Mouse (Mus musculus): Measurements from ENCODE around the gene Olfr432. TPM values are rescaled to one million over a fixed set of nuclear protein-coding genes. Genes with fewer than 3 reads are reported as not detected.

Gene Olfr432
- total RNA-seq, 2 experiments from 2014 or later = not detected

Other genes starting within 250 kb of the Olfr432 start
- gene Ifi211, start 136.2 kb upstream of the Olfr432 start, total RNA-seq (2021) = not detected
- 10 to 100 TPM; 20.4 to 21.3 TPM for gene Mndal, start 106.7 kb upstream of the Olfr432 start, total RNA-seq (2021)
- gene Ifi203, start 106.5 kb upstream of the Olfr432 start, total RNA-seq (2021) = 1 to 10 TPM; 7.1 to 9.3 TPM
- gene Ifi202b, start 66.5 kb upstream of the Olfr432 start, total RNA-seq (2021) = not detected
- gene Ifi205, start 17.4 kb upstream of the Olfr432 start, total RNA-seq (2021) = under 1 TPM in 1 of 2 experiments, not detected in 1; 0.27 TPM
- gene Olfr433, start 8.5 kb upstream of the Olfr432 start, total RNA-seq (2021) = not detected
- gene Olfr430, start 17.4 kb downstream of the Olfr432 start, total RNA-seq (2021) = not detected
- gene Olfr429, start 35.1 kb downstream of the Olfr432 start, total RNA-seq (2021) = not detected
- not detected for gene Olfr427, start 47.7 kb downstream of the Olfr432 start, total RNA-seq (2021)
- not detected for gene Olfr231, start 72.0 kb downstream of the Olfr432 start, total RNA-seq (2021)
- gene Olfr424, start 82.3 kb downstream of the Olfr432 start, total RNA-seq (2021) = not detected
- gene Olfr420, start 106.4 kb downstream of the Olfr432 start, total RNA-seq (2021) = not detected
- under 1 TPM; 0.25 to 0.29 TPM for gene Spta1, start 123.6 kb downstream of the Olfr432 start, total RNA-seq (2021)
- gene Olfr419, start 202.9 kb downstream of the Olfr432 start, total RNA-seq (2021) = not detected

All from layer of hippocampus, postnatal 10 days (tissue).